Mouse (Mus musculus): ENCODE measurements around the gene N4bp2l1.
A peak's percentile ranks its signal among the peaks of the same experiment; 100 is the strongest.
"Not testable (repeated sequence)": the region's sequence is repeated elsewhere in the genome, so short reads cannot be mapped to it uniquely, and the experiment has no call there.

N4bp2l1 gene

DNA sequence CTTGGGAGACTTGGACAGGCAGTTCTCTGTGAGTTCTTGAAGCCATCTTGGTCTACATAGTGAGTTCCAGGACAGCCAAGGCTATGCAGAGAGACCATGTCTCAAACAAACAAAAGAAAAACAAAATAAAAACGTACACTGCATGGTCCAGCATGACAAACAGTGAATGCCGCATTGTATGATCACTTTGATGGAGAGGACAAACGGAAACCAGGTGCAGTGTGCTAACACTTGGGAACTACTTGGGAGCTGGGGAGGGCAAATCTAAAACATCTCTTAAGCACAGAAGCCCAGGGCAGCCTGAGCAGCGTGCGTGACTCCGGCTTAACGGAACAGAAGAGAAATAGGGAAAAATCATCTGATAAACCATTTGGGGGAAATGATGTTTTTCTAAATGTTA is at the start of gene N4bp2l1:
N4bp2l1 (minus strand) TSS at position 101 of the 400 bp plus-strand sequence.
- no peak for DNase-seq (ENCODE audit: low spot score in 2 of 2)

DNA sequence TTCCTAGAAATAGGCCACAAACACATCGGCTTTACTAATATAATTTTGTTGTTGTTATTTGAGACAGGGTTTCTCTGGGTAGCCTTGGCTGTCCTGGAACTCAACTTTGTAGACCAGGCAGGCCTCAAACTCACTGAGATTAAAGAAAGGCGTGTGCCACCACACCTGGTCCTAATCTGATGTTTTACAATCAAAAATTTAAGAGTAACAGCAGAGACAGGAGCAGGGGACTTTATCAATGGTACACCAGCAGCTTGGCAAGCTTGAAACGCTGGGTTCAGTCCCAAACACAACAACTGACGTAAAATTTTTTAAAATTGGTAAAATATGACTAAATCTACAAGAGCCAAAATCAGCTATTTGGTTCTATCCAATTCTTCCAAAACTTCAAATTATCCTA is 47.9 kb upstream of the N4bp2l1 start:
- no peak for DNase-seq (ENCODE audit: low spot score in 2 of 2)

DNA sequence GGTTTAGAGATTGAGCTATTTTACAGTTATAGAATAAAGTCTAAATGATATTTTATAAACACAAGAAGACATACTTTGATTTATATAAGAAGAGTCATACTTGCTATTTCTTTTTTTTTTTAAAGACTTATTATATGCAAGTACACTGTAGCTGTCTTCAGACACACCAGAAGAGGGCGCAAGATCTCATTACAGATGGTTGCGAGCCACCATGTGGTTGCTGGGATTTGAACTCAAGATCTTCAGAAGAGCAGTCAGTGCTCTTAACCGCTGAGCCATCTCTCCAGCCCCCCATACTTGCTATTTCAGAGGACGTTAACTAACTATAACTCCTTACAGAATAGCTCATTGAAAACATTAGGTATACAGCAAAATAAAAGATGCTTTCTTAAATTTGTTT is 46.4 kb upstream of the N4bp2l1 start:
- DNase-seq (ENCODE audit: low spot score in 2 of 2), result not testable (repeated sequence)

DNA sequence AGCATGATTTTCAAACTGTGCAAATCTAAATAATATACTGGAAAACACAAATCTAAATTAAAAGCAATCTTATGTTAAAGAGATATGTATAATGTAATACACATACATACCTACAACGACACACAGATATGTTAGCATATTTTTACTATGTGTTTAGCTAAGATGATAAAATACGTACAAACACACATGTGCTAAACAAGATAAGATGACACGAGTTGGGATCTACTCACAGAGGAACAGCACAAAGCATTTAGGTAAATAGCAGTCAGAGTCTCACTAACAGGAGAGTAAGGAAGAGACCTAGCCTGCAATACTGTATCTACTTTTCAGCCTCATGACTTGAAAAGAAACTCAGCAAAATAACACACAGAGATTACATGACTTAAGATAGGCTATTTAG is 44.5 kb upstream of the N4bp2l1 start:
- DNase-seq (ENCODE audit: low spot score in 2 of 2), result no peak

DNA sequence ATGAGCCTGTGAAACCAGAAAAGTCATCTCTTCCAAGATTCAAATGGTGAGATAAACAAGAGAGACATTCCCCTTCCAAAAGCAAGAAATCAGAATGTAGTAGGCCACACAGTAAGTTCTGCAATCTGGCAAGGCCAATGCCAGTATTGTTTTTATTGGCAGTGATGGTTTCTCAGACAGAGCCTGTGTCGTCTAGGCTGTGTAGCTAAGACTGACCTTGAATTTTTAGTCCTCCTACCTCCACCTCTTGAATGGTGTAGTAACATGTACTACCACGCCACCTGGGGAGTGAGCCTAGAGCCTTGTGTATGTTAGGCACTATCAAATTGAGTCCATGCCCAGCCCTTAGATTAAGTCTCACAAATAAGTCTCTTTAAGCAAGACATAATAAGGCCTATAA is 32.7 kb upstream of the N4bp2l1 start:
- no peak for DNase-seq (ENCODE audit: low spot score in 2 of 2)

DNA sequence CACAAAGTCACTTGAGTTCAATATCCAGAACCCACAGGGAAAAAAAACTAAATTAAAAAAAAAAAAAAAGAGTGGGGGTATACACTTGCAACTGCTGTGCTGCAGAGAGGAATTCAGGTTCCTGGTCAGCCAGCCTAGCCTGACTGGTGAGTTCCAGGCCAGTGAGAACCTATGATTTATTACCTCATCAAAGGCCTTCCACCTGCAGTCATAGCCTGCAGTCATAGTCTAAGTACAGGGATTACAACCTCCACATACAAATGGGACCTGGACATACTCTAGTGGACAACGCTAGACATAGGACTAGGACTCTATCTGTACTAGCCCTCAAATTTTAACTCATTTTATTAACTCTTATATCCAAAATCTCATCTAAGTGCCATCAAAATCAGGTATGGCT is 32.3 kb upstream of the N4bp2l1 start:
- no peak for DNase-seq (ENCODE audit: low spot score in 2 of 2)

DNA sequence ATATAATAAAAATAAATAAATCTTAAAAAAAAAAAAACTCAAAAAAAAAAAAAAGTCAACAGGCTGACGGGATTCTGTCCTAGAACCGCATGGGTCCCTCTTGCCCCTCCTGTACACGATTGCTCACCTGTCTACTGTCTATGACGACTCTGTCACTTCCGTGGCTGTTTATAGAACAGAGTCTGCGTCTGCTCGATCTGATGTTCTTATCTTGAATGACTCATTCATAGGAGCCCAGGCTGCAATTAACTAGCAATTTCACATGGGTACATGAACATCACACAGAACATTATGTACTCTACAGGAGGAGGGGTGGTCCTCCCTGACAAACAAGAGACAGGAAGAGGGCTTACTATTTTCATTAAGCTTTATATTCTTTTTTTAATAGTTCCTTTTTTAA is 28.5 kb upstream of the N4bp2l1 start:
- DNase-seq (ENCODE audit: low spot score in 2 of 2), result no peak

DNA sequence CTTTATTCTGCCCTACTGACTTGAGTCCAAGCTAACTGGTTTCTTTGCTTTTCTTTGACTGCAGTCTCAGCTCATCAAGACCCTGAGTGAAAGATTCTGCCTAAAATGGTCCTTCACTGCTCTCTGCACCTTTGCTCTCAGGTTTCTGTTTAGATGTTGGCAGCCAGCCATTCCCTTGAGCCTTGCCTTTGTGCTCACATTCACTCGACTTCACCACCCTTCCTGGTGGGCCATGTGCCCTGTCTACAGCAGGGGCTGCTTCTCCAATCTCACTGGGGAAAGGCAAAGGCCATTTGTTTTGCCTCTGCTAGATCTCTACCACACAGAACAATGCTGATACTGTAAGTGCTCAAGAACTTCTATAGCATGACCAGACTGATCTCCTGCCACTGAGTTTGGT is 25.8 kb upstream of the N4bp2l1 start:
- no peak for DNase-seq (ENCODE audit: low spot score in 2 of 2)

DNA sequence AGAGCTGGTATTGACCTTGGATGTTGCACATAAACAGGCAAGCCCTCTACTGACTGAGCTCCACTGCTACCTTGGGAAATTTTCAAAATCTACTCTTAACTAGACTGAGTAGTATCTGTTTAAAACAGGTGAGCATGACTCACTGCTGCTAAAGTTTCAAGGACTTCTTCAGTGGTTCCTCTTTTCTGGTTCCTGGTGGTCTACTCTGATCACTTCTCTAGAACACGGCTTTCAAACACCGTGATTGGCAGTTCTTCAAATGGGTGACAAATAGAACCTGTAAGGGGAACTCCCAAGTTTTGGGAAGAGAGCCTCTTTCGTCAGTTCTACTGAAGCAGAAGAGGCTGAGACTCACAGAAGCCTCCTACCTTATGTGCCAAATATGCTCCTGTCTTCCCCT is 24.6 kb upstream of the N4bp2l1 start:
- DNase-seq (ENCODE audit: low spot score in 2 of 2), result no peak

DNA sequence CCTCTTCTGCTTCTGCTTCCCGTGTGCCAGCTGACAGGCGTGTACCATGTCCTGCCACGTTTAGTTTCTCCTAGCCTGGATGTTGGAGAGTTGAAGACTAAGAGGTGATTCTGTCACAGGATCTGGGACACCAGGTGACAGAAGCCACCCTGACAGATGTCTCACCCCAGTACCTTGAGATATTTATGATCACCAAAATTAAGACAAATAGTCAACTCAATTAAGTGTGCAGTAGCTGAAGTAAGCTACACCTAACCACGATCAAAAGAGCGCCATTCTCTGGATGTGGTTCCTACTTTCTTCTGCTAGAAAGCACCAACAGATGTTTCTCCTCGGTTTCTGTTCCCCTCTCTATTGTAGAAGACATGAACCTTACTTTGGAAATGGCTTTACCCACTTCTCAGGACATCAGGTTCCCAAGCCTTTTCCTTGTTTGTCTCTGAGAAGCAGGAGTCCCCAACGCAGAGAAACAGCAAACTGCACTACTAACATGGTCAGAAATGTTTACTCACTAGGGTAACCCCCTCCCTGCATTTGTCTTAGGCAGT is 23.7 kb upstream of the N4bp2l1 start:
- DNase-seq (ENCODE audit: low spot score in 2 of 2), result no peak

DNA sequence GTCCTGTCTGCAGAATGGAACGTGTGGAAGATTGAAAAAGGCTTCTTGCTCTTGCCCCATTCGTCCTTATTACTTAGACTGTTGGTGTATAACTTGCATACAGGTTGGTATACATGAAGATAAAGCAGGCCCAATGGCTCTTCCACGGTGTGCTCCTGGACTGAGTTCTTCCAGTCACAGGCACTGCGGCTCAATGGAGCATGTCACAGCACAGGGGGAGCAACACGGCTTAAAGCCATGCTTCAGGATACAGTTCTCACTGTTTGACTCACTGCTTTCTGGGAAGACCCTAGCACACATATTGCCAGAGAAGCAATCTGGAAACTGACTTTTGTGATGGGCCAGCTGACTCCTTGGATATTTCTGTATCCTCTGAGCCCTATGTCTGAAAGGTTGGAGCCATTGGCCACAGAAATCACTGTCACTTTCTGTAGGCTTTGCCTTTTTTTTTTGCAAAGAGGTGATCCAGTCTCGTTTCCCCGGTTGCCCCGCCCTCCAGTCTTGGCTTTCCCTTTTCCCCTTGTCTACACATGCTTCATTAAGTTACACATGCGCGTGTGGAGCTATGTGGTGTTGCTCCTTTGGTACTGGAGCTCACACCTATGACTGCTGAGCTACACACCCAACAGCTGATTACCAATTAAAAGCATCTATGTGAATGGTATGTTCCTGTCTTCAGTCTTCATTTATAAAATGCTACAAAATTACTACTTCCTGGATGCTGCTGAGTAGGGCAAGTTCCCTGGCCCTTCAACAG is 21.8 kb upstream of the N4bp2l1 start:
- no peak for DNase-seq (ENCODE audit: low spot score in 2 of 2)

DNA sequence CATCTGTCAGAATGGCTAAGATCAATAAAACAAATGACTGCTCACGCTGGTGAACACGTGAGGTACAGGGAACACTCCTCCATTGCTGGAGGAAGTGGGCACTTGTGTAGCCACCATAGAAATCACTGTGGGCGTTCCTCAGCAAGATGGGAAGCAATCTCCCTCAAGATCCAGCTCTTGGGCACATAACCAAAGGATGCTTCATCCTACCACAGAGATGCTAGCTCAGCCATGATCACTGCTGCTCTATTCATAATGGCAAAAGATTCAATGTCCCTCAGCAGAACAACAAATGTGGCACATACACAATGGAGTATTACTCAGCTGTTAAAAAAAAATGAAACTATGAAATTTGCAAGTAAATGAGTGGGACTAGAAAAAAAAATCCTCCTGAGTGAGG is 19.7 kb upstream of the N4bp2l1 start:
- no peak for DNase-seq (ENCODE audit: low spot score in 2 of 2)

DNA sequence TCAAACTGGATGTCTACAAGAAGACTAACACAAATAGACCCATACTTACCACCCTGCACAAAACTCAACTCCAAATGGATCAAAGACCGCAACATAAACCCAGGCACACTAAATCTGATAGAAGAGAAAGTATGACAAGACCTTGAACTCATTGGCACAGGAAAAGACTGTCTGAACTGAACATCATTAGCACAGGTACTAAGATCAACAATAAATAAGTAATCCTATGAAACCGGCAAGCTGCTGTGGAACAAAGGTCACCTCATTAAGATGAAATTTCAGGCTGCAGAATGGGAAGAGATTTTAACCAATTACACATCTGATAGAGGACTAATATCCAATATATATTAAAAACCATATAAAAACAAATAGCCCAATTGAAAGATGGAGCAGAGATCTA is 19.2 kb upstream of the N4bp2l1 start:
- no peak for DNase-seq (ENCODE audit: low spot score in 2 of 2)

DNA sequence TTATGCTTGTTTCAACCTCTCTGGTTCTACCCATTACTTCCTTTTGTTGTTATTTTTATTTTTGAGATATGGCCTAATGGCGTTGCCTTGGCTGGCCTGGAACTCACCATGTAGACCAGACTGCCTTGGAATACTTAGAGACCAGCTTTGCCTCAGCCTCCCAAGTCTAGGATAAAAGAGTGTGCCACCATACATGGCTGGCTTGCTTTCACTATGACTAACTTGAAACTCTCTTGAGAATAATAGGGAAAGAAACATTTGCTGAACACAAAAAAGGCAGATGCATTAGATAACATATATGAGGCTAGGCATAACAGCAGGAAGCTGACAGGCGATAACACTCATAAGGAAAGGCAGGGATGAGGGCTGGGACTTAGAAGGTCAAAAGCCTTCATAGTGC is 17.1 kb upstream of the N4bp2l1 start:
- no peak for DNase-seq (ENCODE audit: low spot score in 2 of 2)

DNA sequence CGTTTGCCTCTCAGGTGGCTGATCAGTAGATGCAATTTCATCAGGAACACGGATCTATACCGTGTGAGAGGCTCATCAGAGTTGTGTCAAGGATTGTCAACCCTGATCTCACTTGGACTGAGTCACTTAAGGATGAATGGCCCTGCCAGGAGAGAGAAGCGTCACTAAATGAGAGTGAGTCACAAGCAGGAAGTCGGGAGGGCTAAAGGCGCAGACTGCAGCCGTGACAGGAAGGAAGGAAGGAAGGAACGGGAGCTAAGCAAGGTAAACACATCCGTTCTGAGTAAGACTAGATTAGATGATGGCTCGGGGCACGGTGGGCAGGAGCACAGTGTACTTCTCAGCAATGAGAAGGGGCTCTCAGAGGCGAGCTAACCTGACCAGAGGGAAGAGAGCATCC is 14.7 kb upstream of the N4bp2l1 start:
- no peak for DNase-seq (ENCODE audit: low spot score in 2 of 2)

DNA sequence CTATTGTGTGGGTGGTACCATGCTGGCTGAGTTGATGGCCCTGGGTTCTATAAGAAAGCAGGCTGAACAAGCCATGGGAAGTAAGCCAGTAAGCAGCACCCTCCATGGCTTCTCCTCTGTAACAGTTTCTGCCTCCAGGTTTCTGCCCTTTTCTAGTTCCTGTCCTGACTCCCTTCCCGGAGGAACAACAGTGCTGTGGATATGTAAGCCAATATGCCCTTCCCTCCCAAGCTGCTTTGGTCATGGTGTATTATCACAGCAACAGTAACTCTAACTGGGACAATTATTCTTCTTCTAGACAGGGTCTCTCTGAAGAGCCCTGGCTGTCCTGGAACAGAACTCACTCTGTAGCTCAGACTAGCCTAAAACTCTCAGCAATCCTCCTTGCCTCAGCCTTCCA is 14.1 kb upstream of the N4bp2l1 start:
- no peak for DNase-seq (ENCODE audit: low spot score in 2 of 2)

DNA sequence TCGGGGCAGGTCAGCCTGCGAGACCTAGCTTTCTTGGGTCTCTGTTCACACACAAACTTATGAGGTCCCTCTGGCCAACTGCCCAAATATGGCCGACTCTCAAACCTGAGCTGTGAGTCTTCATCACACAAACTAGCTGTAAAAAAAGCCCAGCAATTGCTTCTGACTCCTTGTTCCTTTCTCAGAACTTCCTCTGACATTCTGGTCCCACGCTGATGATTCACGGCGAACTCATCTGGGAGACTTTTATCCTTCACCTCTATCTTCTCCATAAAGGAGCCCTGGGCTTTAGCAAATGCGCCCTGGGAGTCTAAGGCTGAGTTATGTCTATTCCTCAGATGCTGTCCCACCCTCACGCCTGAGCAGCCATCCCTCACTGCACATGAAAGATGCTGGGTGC is 10.6 kb upstream of the N4bp2l1 start:
- no peak for DNase-seq (ENCODE audit: low spot score in 2 of 2)

DNA sequence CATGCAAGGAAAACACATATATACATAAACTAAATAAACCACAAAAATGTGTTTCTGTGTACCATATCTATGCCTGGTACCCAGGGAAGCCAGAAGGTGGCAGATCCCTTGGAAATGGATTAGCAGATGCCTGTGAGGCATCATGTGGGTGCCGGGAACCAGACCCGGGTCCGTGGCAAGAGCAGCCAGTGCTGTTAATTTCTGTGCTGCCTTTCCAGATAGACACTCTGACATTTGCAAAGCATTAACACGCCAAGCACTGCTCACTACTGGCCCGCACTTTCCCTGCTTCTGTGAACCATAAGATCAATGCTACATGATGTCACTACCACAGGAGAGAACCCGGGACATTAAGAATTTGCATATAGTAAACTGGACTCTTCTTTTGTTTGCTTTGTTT is 9.1 kb upstream of the N4bp2l1 start:
- no peak for DNase-seq (ENCODE audit: low spot score in 2 of 2)

DNA sequence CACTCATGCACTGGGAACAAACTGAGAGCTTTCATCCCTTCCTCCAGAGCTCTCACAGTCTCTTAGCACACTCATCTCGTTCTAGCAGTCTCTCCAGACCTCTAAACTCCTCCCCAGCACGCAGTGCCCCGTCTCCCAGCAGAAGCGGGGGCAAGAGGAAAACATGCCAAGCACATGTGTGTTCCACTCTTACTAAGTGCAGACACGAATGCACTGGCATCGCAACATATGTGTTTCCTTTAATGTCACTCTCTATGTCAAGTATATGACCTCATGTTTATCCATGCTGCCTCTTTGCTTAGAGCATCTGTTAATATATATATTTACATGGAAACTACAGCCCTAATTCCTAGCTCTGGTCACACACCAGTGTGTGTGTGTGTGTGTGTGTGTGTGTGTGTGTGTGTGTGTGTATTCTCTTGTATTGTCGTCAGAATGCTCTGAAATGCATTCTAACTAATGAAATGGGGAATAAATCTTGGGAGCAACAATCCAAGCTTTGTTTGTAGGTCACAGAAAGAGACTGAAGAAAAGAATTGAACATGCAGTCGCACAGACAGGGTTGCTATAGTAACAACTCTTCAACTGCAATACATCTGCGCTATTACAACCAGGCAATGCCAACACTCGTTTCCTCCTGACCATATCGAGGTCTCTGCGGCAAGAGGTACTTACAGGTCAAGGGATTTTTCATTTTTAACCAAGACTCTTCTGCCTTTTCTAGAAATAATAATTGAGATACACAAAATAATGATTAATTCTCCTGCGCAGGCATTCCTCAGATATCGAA is 4.6 kb upstream of the N4bp2l1 start:
- no peak for DNase-seq (ENCODE audit: low spot score in 2 of 2)

DNA sequence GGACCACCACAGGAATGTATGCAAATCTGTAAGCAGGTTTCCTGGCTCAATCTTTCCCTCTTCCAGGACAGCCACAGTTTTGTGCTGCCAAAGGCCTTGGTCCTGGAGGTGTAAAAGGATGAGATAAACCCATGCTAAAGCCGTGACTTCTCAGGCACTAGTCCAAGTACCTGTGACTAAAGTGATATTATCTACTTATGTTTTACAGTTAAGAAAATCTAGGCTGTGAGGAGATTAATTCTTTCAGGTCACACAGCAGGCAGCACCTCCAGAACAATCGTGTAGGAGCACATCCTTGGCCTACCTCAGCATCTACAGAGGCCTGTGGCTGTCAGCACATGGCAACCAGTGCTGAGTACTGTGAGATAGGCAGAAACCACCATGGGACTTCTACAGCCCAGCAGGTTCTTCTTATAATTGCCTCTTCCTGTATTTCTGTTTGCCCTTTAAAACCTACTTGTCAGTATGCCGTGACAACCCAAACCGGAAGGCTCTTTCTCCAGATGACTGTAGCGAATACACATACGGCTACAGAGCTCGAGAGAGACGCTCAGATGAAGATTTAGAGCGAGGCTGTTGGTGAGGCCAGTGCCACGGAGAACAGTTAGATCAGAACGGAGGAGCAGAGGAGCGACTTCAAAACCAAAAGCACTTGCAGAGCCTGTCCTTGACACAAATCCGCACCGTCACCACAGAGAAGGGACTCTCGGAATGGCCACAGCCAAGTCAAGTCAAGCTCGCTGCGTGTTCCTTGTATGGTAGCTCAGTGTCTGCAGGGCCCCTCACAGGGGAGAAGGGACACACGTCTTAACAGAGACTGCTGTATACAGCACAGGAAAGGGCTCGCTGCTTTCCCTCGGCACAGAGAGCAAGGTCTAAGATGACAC is 3.8 kb upstream of the N4bp2l1 start:
- peak in 1 of 2 experiments; percentile 45 for DNase-seq (ENCODE audit: low spot score in 2 of 2)

DNA sequence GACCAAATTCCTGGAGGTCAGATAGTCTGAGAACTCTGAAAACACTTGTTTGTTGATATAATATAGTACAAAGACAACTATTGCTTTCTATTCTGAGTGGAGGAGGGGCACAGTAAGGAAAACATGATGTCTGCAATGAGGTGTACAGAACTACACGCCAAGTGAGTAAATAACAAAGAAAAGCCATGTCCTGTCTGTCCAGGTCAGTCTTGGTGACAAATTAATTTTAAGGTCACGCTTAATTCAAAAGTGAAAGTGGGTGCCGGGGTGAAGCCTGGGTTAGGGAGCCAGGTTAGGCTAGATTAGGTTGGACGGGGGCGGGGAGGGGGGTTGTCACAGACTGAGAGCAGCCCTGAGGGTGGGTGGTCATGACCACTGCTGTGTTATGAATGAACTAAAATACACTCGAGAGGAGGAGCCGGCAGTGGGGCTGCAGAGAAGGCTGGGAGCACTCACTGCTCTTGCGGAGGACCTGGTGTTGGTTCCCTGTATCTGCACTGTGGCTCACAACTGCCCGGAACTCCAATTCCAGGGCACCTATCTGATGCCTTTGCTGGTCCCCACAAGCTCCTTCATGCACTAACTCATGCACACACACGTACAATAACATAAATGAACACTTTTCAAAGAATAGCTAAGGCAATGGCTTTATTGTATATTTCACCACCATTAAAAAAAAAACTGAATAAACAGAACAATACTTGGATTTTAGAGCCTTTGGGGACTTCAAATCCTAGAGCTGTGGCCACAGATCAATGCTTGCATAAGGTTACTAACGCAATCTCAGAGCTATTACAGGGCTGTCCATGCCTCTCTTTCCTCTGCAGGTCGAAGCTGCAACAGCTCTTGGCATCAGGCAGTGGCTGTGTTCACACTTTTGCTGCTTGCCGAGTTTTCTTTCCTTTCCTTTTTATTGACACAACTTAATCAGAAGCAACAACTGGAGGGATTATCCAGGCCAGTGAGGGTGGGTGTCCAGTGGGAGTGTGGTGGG is 2.6 kb upstream of the N4bp2l1 start:
- no peak for DNase-seq (ENCODE audit: low spot score in 2 of 2)
